Mouse (Mus musculus) embryonic fibroblast, embryonic 13.5 days (primary cell): ENCODE data around the gene Iqsec1. TPM values are rescaled to one million over a fixed set of nuclear protein-coding genes. Genes with fewer than 3 reads are reported as not detected.

ENCODE experiments used
- H3K27ac ChIP-seq: 2 replicates; pipeline ENCODE4 v1.5.1; 2012; ENCODE audit warnings: low read length, control low read depth, inconsistent platforms; ENCODE audit not compliant: insufficient read depth
- H3K4me1 ChIP-seq: 2 replicates; pipeline ENCODE4 v1.6.1; 2011; ENCODE audit warnings: low read length; ENCODE audit not compliant: control insufficient read depth, insufficient read depth
- H3K4me3 ChIP-seq: 2 replicates; pipeline ENCODE4 v1.5.1; 2011; ENCODE audit warnings: mild to moderate bottlenecking, control low read depth, low read length; ENCODE audit not compliant: insufficient read depth
- CTCF ChIP-seq: IDR thresholded peaks from 2 replicates; pipeline ENCODE4 v1.5.1; 2011; ENCODE audit warnings: mild to moderate bottlenecking, control low read depth, low read length, moderate library complexity, borderline replicate concordance; ENCODE audit not compliant: insufficient read depth
- POLR2A ChIP-seq: IDR thresholded peaks from 2 replicates; pipeline ENCODE4 v1.6.1; 2011; ENCODE audit warnings: low read depth, mild to moderate bottlenecking, control low read depth, low read length, moderate library complexity
- polyA plus RNA-seq: library from polyadenylated mRNA; stranded (reverse); fragments of >200 nt; gene quantifications from 2 replicates; pipeline ENCODE4 v1.2.4, GENCODE M21; 2011; ENCODE audit warnings: low read depth; ENCODE audit not compliant: missing spikeins, insufficient read length

The Iqsec1 gene
- polyA plus RNA-seq, 1 experiment: 56.0 TPM

DNA sequence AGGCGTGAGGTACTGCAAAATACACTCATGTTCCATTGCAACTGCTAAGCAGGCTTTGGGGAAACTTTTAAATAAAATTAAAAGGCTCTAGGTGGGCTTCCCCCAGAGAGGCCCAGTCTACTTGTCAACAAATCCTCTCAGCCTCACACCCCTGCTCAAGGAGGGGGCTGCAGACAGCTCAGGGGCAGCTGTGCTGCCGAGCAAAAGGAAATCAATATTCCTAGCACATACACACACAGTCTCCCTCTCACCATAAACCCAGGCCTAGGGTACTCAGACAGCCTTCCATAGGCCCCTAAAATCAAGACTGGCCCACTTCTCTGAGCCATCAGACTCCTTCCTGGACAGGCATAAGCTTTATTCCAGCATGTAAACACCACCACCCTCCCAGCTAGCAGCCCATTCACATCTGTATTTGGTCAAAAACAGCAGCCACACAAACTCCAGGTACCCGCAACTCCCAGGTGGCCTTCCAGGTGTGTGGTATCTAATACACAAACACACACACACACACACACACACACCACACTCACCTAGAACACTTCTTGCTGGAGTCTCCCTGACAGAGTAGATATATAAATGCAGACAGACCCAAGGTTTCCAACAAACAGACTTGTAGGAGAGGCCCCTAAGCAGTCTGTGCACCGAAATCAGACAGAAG lies 273.1 kb downstream of the Iqsec1 start:
- no peak for TF ChIP-seq CTCF
- no peak for TF ChIP-seq POLR2A
- peaks cover 13% of the 10 kb centered on the region; the same call in 1 of the 2 replicates for H3K4me1 ChIP-seq
- peak overlapping the region; percentile 59 for H3K4me3 ChIP-seq
- H3K27ac ChIP-seq: peak overlapping the region; percentile 25; the same call in 1 of the 2 replicates

DNA sequence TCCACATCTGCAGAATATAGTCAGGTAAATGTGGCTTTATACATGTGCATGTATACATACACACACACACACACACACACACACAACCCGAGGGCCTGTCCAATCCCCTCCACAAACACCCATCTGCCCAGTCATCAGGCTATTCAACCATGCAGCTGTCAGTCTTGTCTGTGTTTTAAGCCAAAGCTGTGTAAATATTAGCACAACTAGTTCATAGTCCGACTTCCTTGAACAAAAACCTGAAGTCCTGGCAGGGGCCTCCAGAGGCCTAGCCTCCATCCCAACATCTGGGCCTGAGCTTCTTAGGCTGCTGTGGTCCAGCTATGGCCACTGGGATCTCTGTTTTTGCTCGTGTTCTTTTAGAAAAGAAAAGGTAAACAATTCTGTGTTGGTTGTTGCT lies 274.8 kb downstream of the Iqsec1 start:
- TF ChIP-seq CTCF (no peak), POLR2A (no peak)
- Histone ChIP-seq H3K27ac (no peak overlapping the region), H3K4me3 (no peak overlapping the region), H3K4me1 (peaks cover 13% of the 10 kb centered on the region; the same call in 1 of the 2 replicates)

DNA sequence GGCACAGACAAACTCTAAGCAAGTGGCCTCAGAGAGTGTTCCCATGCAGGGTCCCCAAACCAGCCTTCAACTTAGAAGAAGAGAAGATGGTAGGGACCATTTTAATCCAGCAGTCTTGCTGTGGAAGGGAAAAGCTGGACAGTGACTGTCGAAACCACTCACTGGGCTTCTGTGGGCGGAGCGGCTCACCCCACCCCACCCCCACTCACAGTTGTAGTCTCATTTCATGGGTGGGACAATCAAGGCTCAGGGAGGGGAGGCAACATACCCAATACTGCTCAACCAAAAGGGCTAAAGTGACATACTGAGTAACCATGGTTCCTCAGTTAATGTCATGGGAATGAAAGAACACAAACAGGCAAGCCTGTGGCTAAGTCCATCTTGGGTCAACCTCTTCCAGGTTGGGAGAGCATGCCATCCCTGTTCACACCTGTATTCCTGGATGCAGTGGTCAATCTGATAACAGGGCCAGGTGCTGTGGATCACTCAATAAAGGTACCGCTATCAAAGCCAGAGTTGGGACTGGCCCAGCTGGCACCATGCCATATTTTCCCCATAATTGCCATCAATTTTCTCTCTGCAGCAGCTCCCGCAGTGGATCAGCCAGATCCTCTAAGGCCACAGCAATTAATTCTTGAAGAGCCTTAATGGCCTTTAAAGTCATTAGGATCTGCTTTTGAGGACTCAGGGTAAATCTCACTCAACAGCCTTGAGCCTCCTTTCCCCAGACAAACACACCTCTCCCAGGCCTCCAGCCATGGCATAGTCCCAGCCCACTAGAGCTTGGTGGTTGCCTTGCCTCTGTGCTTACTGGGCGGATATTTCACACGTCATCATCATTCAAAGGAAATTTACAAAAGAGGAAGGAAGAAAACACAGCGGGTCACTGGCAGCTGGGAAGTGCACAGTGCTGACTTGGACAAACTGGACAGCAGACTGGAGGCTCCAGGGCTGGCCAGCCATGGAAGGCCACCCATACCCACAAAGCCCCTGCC lies 275.7 kb downstream of the Iqsec1 start:
- peaks cover 10% of the 10 kb centered on the region for H3K4me1 ChIP-seq
- no peak for TF ChIP-seq POLR2A
- H3K4me3 ChIP-seq: no peak overlapping the region
- no peak overlapping the region for H3K27ac ChIP-seq

DNA sequence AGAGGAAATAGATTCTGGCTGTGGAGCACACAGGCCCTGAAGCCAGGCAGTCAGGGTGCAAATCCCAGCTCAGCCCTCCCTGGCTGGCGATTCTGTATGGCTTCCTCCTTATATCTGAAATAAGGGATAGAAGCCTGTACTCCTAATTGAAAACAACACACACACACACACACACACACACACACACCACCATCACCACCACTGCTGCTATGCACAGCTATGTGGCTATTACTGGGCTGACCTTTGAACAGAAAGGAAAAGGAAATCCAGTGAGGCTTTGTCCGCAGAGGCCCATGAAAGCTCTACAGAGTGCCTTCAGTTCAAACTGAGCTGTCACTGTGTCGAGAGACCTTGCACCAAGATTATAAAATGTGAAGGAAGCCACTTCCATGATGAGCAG lies 276.4 kb downstream of the Iqsec1 start:
- Histone ChIP-seq H3K4me3 (no peak overlapping the region), H3K27ac (no peak overlapping the region), H3K4me1 (peaks cover 16% of the 10 kb centered on the region)
- TF ChIP-seq POLR2A (no peak), CTCF (no peak)

DNA sequence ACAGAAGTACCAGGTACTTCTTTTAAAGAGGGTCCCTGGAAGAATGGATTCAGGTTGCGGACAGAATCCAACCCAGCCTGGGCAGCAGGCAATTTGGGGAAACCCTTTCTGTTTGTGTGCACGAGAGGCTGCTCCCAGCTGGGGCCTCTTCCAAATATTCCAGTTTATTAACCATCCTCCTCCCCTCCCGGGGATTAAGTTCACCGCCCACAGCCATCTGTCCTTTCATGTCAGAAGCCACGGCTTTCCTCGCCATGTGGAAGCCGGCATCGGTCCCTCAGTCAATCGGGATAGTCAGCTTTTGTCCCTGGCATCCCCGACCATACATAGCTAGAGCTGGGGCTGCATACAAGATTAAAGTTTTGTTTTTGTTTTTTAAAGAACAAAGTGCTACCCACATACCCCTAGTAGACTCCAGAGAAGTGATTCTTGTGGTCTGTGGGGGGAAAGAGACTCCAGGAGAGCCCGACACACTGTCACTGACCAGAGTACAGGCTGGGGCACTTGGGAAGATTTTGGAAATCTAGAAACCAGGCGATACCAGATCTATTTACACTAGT lies 276.9 kb downstream of the Iqsec1 start:
- H3K4me3 ChIP-seq: no peak overlapping the region
- TF ChIP-seq POLR2A (no peak), CTCF (no peak)
- no peak overlapping the region for H3K27ac ChIP-seq
- peaks cover 12% of the 10 kb centered on the region for H3K4me1 ChIP-seq

DNA sequence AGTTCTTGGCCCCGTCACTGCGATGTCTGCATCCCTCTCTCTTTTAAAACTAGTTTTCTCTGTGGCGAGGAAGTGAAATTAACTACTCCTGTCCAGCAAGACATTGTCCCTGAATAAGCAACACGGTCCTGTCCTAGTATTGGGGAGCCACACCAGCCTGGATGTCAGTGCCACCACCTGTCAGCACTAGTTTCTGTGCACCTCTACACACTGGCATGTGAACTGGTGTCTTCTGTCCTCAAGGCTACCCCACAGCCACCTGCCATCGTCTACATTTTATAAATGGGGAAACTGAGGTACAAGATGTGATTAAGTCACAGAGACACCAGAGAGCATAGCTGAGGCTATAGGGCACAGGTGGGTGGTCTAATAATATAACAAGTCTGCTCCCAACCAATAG lies 277.7 kb downstream of the Iqsec1 start:
- TF ChIP-seq CTCF (no peak), POLR2A (no peak)
- H3K4me1 ChIP-seq: peaks cover 11% of the 10 kb centered on the region
- no peak overlapping the region for H3K4me3 ChIP-seq
- no peak overlapping the region for H3K27ac ChIP-seq

DNA sequence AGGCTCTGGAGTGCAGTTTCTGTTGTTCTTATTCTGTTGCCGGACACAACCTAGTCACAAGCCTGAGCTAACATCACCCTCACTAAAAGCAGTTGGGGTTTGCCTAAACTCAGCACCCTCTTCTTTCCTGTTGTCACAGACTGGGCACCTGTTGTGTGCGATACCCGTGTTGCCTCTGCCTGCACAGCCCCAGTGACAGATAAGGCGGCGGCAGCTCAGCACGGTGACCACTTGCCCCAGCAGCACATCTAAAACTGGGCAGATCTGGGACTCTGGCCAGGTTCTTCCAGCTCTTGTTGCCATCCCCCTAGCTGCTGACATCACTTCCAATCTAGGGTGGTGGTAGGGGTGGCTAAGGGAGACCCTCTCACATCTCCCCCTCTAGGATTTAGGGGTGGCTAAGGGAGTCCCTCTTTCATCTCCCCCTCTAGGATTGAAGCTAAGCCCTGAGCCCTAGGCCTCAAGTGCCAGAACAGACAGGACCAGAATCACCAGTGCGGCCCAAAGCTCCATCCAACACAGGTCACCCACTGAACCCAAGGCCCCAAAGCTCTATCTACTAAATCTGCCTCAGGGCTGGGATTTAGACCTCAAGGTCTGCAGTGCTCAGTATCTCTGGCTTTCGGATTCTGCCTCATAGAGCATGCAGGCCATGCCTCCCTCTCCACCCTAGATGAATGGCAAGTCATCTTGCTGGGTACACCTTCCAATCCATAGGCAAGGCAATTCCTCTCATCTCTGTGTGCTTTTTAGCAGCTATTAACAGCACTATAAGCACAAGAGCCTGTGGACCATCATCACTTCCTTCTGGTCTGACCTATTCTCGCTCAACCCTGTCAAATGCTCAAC lies 278.3 kb downstream of the Iqsec1 start:
- no peak for TF ChIP-seq CTCF
- no peak for TF ChIP-seq POLR2A
- peaks cover 11% of the 10 kb centered on the region for H3K4me1 ChIP-seq
- no peak overlapping the region for H3K4me3 ChIP-seq
- H3K27ac ChIP-seq: no peak overlapping the region

DNA sequence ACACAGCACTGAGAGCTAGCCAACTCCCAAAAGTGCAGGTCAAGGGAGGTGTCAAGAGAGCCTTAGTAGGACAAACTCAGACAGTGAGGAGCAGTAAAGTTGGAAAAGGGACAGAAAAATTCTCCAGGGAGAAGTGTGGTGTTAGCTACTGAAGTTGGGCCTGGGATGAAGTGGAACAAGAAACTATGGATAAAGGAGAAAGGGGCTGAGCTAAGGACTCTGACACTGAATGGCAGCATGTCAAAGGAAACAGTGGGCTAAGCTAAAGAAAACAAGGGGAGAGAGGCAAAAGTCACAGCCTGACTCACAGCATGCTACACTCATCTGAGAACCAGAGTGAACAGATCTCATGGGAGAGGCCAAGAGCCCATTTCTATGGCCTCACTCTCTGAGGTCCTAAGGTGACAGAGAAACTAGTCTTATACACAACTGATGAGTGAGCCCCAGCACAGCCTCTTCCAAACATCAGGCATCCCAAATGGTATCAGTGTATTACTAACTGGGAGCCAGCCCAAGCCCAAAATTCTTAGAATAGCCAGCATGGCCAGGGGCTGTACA lies 280.3 kb downstream of the Iqsec1 start:
- TF ChIP-seq CTCF (no peak), POLR2A (no peak)
- peaks cover 21% of the 10 kb centered on the region for H3K4me1 ChIP-seq
- peak overlapping the region; percentile 22; the same call in 1 of the 2 replicates for H3K27ac ChIP-seq
- no peak overlapping the region for H3K4me3 ChIP-seq

DNA sequence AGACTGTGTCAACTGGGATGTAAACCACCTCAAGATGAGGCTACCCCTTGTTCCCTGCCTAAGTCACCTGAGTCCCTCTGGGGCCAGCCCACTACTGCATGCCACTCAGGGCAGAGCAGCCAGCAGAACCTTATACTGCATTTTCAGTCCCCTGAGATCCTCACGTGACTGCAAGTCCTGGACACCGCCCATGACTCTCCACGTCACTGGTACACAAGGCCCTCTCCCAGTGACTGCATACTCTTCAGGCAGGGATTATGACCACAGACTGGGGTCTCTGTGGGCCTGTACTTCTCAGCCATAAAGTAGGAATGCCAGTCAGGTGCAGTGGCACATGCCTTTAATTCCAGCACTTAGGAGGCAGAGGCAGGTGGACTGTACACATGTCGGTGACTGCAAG lies 281.3 kb downstream of the Iqsec1 start:
- Histone ChIP-seq H3K4me1 (peaks cover 19% of the 10 kb centered on the region), H3K27ac (peak overlapping the region; percentile 16), H3K4me3 (no peak overlapping the region)
- no peak for TF ChIP-seq CTCF
- TF ChIP-seq POLR2A: no peak
